ENCODE assay signal across 8 mouse cellular contexts in genomic region chr6:117908424-117908900, GRCm38 (mm10). TPM values are rescaled to one million over a fixed set of nuclear protein-coding genes. Genes with fewer than 3 reads are reported as not detected.
DNase-seq lines count a peak whose midpoint lies in the region; ATAC-seq and TF ChIP-seq lines count a peak whose summit lies in the region.

No protein-coding gene starts in this region.

- TF ChIP-seq POLR2A in embryonic fibroblast, embryonic 13.5 days (IDR thresholded peaks at IDR 0.05; ENCODE audit: low read depth, low read length) = no peak
- no peak for TF ChIP-seq POLR2A in kidney, adult 2 months (IDR thresholded peaks at IDR 0.05; ENCODE audit: low read depth, low read length)

- peak overlapping the region; percentile 85 for H3K9ac ChIP-seq in lung, embryonic 16.5 days (ENCODE audit: low read length)
- peak overlapping the region; percentile 93 for H3K9ac ChIP-seq in midbrain, embryonic 11.5 days (ENCODE audit: low read length)

- peak overlapping the region; percentile 83 for H3K4me2 ChIP-seq in lung, embryonic 16.5 days (ENCODE audit: low read depth, low read length)
- H3K4me2 ChIP-seq in midbrain, embryonic 11.5 days = peak overlapping the region; percentile 93

- H3K4me3 ChIP-seq in lung, embryonic 16.5 days (ENCODE audit: low read length) = peak overlapping the region; percentile 61
- H3K4me3 ChIP-seq in embryonic fibroblast, embryonic 13.5 days (ENCODE audit: insufficient read depth, low read length) = peak overlapping the region; percentile 84
- H3K4me3 ChIP-seq in kidney, adult 2 months (ENCODE audit: insufficient read depth, low read depth, low read length) = peak overlapping the region; percentile 99
- peak overlapping the region; percentile 100 for H3K4me3 ChIP-seq in midbrain, embryonic 11.5 days (ENCODE audit: low read depth, low read length)

- under 1% methylated on average over 14 of the region's 14 CpGs for WGBS in lung, embryonic 16.5 days
- WGBS in kidney, adult 2 months = 2% methylated on average over 14 of the region's 14 CpGs
- 2% methylated on average over 14 of the region's 14 CpGs for WGBS in midbrain, embryonic 11.5 days

- no peaks in the 10 kb centered on the region for H3K27me3 ChIP-seq in lung, embryonic 16.5 days (ENCODE audit: control insufficient read depth, insufficient read depth, low read depth, low read length)
- H3K27me3 ChIP-seq in kidney, adult 2 months (replicated peaks; ENCODE audit: control insufficient read depth, insufficient read depth, low read length) = no peaks in the 10 kb centered on the region
- no peaks in the 10 kb centered on the region for H3K27me3 ChIP-seq in midbrain, embryonic 11.5 days (ENCODE audit: control insufficient read depth, insufficient read depth, low read length)

- H3K36me3 ChIP-seq in lung, embryonic 16.5 days (ENCODE audit: control insufficient read depth, insufficient read depth, low read length) = no peaks in the 10 kb centered on the region
- H3K36me3 ChIP-seq in kidney, adult 2 months (ENCODE audit: control insufficient read depth, insufficient read depth, low read length) = no peaks in the 10 kb centered on the region
- H3K36me3 ChIP-seq in midbrain, embryonic 11.5 days (ENCODE audit: control insufficient read depth, insufficient read depth, low read length) = no peaks in the 10 kb centered on the region

- TF ChIP-seq CTCF in embryonic fibroblast, embryonic 13.5 days (IDR thresholded peaks at IDR 0.05; ENCODE audit: borderline replicate concordance, insufficient read depth, low read length) = no peak
- TF ChIP-seq CTCF in kidney, adult 2 months (conservative IDR thresholded peaks at IDR 0.05; ENCODE audit: insufficient read depth, insufficient read length, low read depth, low read length) = no peak

- DNase-seq in lung, postnatal 14 days = no peak
- DNase-seq in kidney, adult 2 months = peak; percentile 40
- DNase-seq in midbrain, embryonic 11.5 days (ENCODE audit: low spot score, missing footprints) = peak; percentile 90
- no peak for DNase-seq in ovary, adult 18-20 months (ENCODE audit: low spot score)
- DNase-seq in layer of hippocampus, adult 9-11 months = no peak

- no peak for ATAC-seq in lung, embryonic 16.5 days (ENCODE audit: low read depth)
- no peak for ATAC-seq in midbrain, embryonic 11.5 days (ENCODE audit: low FRiP score)
- no peak for ATAC-seq in cerebellum, adult (ENCODE audit: insufficient number of reproducible peaks, low FRiP score, low TSS enrichment)

- H3K27ac ChIP-seq in lung, embryonic 16.5 days (ENCODE audit: low read length) = peak overlapping the region; percentile 93; the same call in 1 of the 2 replicates
- peak overlapping the region; percentile 37; the same call in 1 of the 2 replicates for H3K27ac ChIP-seq in embryonic fibroblast, embryonic 13.5 days (ENCODE audit: insufficient read depth, low read length)
- peak overlapping the region; percentile 92 for H3K27ac ChIP-seq in kidney, adult 2 months (ENCODE audit: insufficient read depth, low read depth, low read length)
- H3K27ac ChIP-seq in midbrain, embryonic 11.5 days (ENCODE audit: low read depth, low read length) = no peak overlapping the region

- H3K9me3 ChIP-seq in lung, embryonic 16.5 days (ENCODE audit: control insufficient read depth, low read length) = no peaks in the 10 kb centered on the region
- H3K9me3 ChIP-seq in midbrain, embryonic 11.5 days (ENCODE audit: control insufficient read depth, low read length) = no peaks in the 10 kb centered on the region

- peaks cover 25% of the 10 kb centered on the region for H3K4me1 ChIP-seq in lung, embryonic 16.5 days (replicated peaks; ENCODE audit: control insufficient read depth, insufficient read depth, low read length)
- peaks cover 6% of the 10 kb centered on the region for H3K4me1 ChIP-seq in embryonic fibroblast, embryonic 13.5 days (ENCODE audit: control insufficient read depth, insufficient read depth, low read length)
- peaks cover 13% of the 10 kb centered on the region for H3K4me1 ChIP-seq in kidney, adult 2 months (ENCODE audit: control insufficient read depth, insufficient read depth, low read length)
- peaks cover 16% of the 10 kb centered on the region for H3K4me1 ChIP-seq in midbrain, embryonic 11.5 days (ENCODE audit: control insufficient read depth, insufficient read depth, low read length)

RNA-seq across cellular contexts. Expression of gene Hnrnpf, which starts 8.3 kb away (rescaled TPM):
- 702 and 720 TPM in 2 replicates for polyA plus RNA-seq in lung, embryonic 16.5 days (2015; fragmentation: Nextera tagmentation; extraction: Ambion mirVana)
- 479 and 482 TPM in 2 replicates for polyA plus RNA-seq in embryonic fibroblast, embryonic 13.5 days (2011; ENCODE audit: insufficient read length, low read depth, missing spikeins)
- 98.5 and 142 TPM in 2 replicates for polyA plus RNA-seq in kidney, adult 2 months (2012; rRNA removed)
- polyA plus RNA-seq in midbrain, embryonic 11.5 days (2014; fragmentation: Nextera tagmentation; extraction: Ambion mirVana) = 723 and 735 TPM in 2 replicates

RNA-seq across cellular contexts. Expression of gene Fxyd4, which starts 29.0 kb away (rescaled TPM):
- 6.1 and 6.6 TPM in 2 replicates for polyA plus RNA-seq in lung, embryonic 16.5 days (2015; fragmentation: Nextera tagmentation; extraction: Ambion mirVana)
- polyA plus RNA-seq in embryonic fibroblast, embryonic 13.5 days (2011; ENCODE audit: insufficient read length, low read depth, missing spikeins) = not detected in 2 replicates
- polyA plus RNA-seq in kidney, adult 2 months (2012; rRNA removed) = 196 and 213 TPM in 2 replicates
- 1.4 and 2.1 TPM in 2 replicates for polyA plus RNA-seq in midbrain, embryonic 11.5 days (2014; fragmentation: Nextera tagmentation; extraction: Ambion mirVana)

RNA-seq across cellular contexts. Expression of gene Zfp239, which starts 46.6 kb away (rescaled TPM):
- 5.9 and 7.5 TPM in 2 replicates for polyA plus RNA-seq in lung, embryonic 16.5 days (2015; fragmentation: Nextera tagmentation; extraction: Ambion mirVana)
- 4.9 and 5.5 TPM in 2 replicates for polyA plus RNA-seq in embryonic fibroblast, embryonic 13.5 days (2011; ENCODE audit: insufficient read length, low read depth, missing spikeins)
- polyA plus RNA-seq in kidney, adult 2 months (2012; rRNA removed) = 1.5 and 2.0 TPM in 2 replicates
- polyA plus RNA-seq in midbrain, embryonic 11.5 days (2014; fragmentation: Nextera tagmentation; extraction: Ambion mirVana) = 11.8 and 12.5 TPM in 2 replicates

Comparison
In these comparisons a context has a peak if more than half of its experiments do, and no peak if none do; other contexts are left out.
1. DNase-seq: peak in kidney, adult 2 months (single experiment) and midbrain, embryonic 11.5 days (single experiment); none in lung, postnatal 14 days (single experiment), ovary, adult 18-20 months (single experiment) and layer of hippocampus, adult 9-11 months (single experiment).
2. RNA of gene Fxyd4, which starts 29.0 kb away (polyA plus RNA-seq): 196 to 213 TPM in kidney, adult 2 months; 6.1 to 6.6 TPM in lung, embryonic 16.5 days, 1.4 to 2.1 TPM in midbrain, embryonic 11.5 days and not detected in embryonic fibroblast, embryonic 13.5 days; every median in the first group is over 10 times any median in the second.
3. Peak in every context shown above with its lines, with median percentiles within 50 percentile points of each other: H3K4me3 ChIP-seq.